Mouse (Mus musculus) liver, adult 2 months (tissue): ENCODE data around the gene Pla2g15. TPM values are rescaled to one million over a fixed set of nuclear protein-coding genes. Genes with fewer than 3 reads are reported as not detected.
A peak's percentile ranks its signal among the peaks of the same experiment; 100 is the strongest.

Source experiments
- DNase-seq: peaks from one replicate; pipeline ENCODE4 v3.0.0-alpha.2; 2011; ENCODE audit warnings: low read depth, low spot score; ENCODE audit errors: extremely low read depth
- H3K27ac ChIP-seq: fragments of 200-500 bp; replicated peaks from 2 replicates; pipeline ENCODE4 v1.5.1; 2012; ENCODE audit warnings: low read depth, mild to moderate bottlenecking, control low read depth, inconsistent platforms, low read length; ENCODE audit not compliant: insufficient read depth
- H3K27me3 ChIP-seq: fragments of 200-500 bp; 2 replicates; pipeline ENCODE4 v1.6.1; 2012; ENCODE audit warnings: mild to moderate bottlenecking, moderate library complexity, low read length, inconsistent platforms; ENCODE audit not compliant: control insufficient read depth, insufficient read depth
- H3K36me3 ChIP-seq: fragments of 200-500 bp; 2 replicates; pipeline ENCODE4 v1.6.1; 2012; ENCODE audit warnings: low read length, inconsistent platforms; ENCODE audit not compliant: control insufficient read depth, insufficient read depth
- H3K4me1 ChIP-seq: fragments of 200-500 bp; 2 replicates; pipeline ENCODE4 v1.6.1; 2011; ENCODE audit warnings: low read length; ENCODE audit not compliant: control insufficient read depth, insufficient read depth
- H3K4me3 ChIP-seq: fragments of 200-500 bp; 2 replicates; pipeline ENCODE4 v1.5.1; 2011; ENCODE audit warnings: low read depth, mild to moderate bottlenecking, control low read depth, low read length, moderate library complexity; ENCODE audit not compliant: insufficient read depth
- H3K79me2 ChIP-seq: fragments of 200-500 bp; 2 replicates; pipeline ENCODE4 v1.6.1; 2012; ENCODE audit warnings: inconsistent platforms, mild to moderate bottlenecking, low read length, moderate library complexity; ENCODE audit not compliant: control insufficient read depth, insufficient read depth
- H3K9ac ChIP-seq: fragments of 200-500 bp; 2 replicates; pipeline ENCODE4 v1.6.1; 2012; ENCODE audit warnings: low read depth, mild to moderate bottlenecking, control low read depth, inconsistent platforms, low read length
- CTCF ChIP-seq: fragments of 200-500 bp; IDR thresholded peaks from 2 replicates; pipeline ENCODE4 v1.5.1; 2011; ENCODE audit warnings: low read depth, low read length, control low read depth
- POLR2A ChIP-seq: fragments of 200-500 bp; IDR thresholded peaks from 2 replicates; pipeline ENCODE4 v1.6.1; 2011; ENCODE audit warnings: low read length, control low read depth; ENCODE audit not compliant: insufficient read depth; ENCODE audit errors: extremely low read depth
- WGBS: fragments of 180-500 bp; shearing (Covaris S2); methylation state at CpG from one replicate; pipeline ENCODE4 v1.1.7; 2018; 5-methylcytosine and 5-hydroxymethylcytosine counted together
- polyA plus RNA-seq: library from polyadenylated mRNA; depleted of rRNA; stranded (reverse); fragments of >200 nt; gene quantifications from 2 replicates; pipeline ENCODE4 v1.2.3, GENCODE M21; 2012
- total RNA-seq: library from RNA; depleted of rRNA; stranded (reverse); fragments of >200 nt; gene quantifications from 2 replicates; pipeline ENCODE4 v1.2.3, GENCODE M21; 2014

The Pla2g15 gene
- total and polyA plus RNA-seq, 2 experiments, result 8.7 to 12.5 TPM

DNA sequence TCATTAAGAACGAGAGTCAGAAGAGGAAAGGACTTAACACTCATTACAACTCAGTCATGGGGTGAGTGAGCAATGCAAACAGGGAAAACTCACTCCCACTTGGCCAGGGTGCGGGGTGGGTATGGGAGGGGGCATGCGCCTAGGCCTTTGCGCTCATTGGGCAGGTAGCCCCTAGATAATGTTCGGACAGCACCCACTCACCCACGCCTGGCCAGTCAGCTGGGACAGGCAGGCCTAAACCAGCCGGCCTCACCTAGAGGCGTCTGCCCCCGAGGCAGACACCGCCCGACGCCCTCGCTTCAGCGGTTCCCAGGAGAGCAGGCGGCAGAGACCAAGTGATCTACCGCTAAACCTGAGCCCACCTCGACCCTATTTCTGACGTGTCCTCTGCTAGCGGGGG, 14.5 kb upstream of the Pla2g15 start:
- TF ChIP-seq POLR2A (peak; percentile 91), CTCF (no peak)
- Histone ChIP-seq H3K36me3 (peaks cover 24% of the 10 kb centered on the region), H3K27me3 (no peaks in the 10 kb centered on the region), H3K9ac (peak overlapping the region; percentile 96), H3K4me1 (peaks cover 36% of the 10 kb centered on the region), H3K27ac (peak overlapping the region; percentile 90), H3K79me2 (peaks cover 14% of the 10 kb centered on the region; the same call in 1 of the 2 replicates), H3K4me3 (peak overlapping the region; percentile 81)
- WGBS, result 5% methylated on average over 19 of the region's 19 CpGs
- no peak for DNase-seq

DNA sequence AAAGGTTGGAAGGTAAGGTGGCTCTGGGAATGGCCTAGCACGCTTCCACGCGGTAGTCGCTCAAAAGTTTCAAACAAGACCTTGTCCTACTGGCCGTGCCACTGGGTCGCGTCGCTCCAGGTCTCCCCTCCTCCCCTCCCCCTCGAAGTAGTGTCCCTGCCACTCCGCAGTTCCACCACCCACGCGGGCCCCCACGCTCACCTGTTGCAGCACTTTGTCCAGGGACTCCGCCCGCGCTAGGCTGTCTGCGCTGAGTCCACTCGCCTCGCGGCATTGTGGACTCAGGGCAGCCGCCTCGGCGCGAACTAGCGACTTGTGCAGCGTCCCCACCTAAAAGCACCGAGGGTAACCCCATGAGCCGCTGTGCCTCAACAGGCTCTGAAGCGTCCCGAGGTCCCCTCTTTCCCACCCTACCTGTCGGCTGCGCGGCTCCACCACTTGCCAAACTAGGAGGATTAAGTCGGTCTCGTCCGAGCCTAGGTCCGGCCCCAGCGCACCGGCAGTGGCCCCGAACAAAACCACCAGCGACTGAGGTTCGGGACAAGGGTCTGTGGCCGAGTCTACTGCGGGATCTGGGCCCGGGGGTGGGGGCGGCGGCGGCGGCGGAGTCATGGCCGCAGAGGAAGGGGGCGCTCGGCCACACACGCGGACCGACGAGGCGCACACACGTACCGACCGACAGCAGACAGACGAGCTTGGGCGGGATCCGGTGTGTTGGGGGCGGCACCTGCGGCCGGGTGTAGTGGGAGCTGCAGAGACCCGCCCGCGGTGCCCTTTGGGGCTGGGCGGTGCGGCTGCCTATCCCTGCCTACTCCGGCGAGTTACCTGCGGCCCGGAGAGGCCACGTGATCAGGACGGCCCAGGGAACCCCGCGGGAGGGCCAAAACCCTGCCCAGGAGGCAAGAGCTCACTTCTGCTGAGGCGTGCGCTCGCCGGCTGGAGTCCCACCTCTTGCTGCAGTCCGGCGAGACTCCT, 13.8 kb upstream of the Pla2g15 start, which contains the start of gene Esrp2:
Gene Esrp2 (minus strand): TSS at position 819 of the 975 bp plus-strand sequence.
- peak within 1 kb of the TSS; percentile 81 for H3K4me3 ChIP-seq
- H3K27me3 ChIP-seq, result no peaks in the 10 kb centered on the region
- H3K79me2 ChIP-seq, result peaks cover 14% of the 10 kb centered on the region; the same call in 1 of the 2 replicates
- H3K36me3 ChIP-seq, result peaks cover 17% of the 10 kb centered on the region
- peak; percentile 87 for TF ChIP-seq POLR2A
- no peak for TF ChIP-seq CTCF
- under 1% methylated on average over 86 of the region's 86 CpGs for WGBS
- peak within 1 kb of the TSS; percentile 93 for H3K27ac ChIP-seq
- H3K9ac ChIP-seq, result peak within 1 kb of the TSS; percentile 96
- H3K4me1 ChIP-seq, result peaks cover 28% of the 10 kb centered on the region
- DNase-seq, result peak; percentile 92

DNA sequence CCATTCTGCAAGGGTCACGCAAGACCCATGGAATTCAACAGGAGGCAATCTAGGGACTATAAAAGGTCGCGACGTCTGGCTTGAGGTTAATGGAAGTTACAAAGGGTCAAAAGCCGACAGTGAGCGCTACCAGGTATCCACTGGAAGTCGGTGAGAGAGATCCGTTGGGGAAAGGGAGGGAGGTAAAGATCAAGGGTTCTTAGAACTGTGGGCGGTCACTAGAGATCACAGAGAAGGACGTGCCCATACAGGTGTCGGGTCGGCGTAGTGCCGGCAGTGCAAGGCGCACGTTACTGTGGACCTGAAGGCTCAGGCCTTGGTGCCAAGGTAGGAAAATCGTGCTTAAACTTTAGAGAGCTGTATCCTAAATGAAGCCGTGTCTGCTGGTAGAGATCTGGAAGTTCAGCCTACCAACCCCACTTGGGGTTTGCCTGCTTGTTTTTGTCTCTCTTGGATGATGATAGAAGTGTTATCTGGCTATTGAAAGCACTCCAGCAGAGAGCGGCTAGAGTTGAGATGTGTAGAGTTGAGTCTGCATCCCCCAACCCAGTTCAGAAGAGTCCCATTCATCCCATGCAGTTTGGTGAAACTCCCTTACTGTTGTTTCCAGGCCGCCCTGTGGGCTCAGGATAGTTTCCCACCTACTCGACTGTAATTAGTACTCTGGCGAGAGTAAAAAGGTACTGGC, 12.8 kb upstream of the Pla2g15 start:
- 4% methylated on average over 22 of the region's 22 CpGs for WGBS
- H3K79me2 ChIP-seq, result peaks cover 14% of the 10 kb centered on the region; the same call in 1 of the 2 replicates
- no peak for TF ChIP-seq POLR2A
- no peak for TF ChIP-seq CTCF
- H3K4me1 ChIP-seq, result peaks cover 25% of the 10 kb centered on the region
- H3K36me3 ChIP-seq, result peaks cover 10% of the 10 kb centered on the region
- H3K27ac ChIP-seq, result peak overlapping the region; percentile 93
- peak overlapping the region; percentile 77 for H3K9ac ChIP-seq
- DNase-seq, result no peak
- H3K4me3 ChIP-seq, result peak overlapping the region; percentile 81
- no peaks in the 10 kb centered on the region for H3K27me3 ChIP-seq

DNA sequence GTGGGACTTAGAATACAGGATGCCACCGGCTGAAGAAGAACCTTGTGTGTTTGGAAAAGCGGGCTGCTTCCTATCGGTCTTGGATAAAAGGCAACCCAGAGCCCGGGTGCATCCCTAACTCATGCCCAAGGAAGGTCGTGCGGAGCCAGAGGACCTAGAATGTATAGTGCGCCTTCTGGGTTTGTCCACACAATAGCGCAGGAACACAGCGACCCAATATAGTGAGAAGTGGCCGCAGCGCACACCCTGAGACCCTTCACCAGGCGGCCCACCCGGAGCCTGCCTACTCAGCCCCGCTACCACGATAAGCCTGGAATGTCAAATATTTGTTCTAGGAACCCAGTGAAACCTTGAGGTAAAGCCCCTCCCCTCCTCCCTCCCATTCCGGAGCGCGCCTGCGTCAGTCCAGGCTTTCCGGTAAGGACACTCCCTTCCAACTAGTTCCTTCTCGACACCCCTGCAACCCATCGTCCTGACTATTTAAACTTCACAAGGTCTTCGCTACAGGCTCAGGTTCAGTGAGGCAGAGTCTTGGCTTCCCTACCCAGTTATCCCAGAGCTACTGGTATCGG, 12.2 kb upstream of the Pla2g15 start:
- Histone ChIP-seq H3K9ac (peak overlapping the region; percentile 77), H3K27me3 (no peaks in the 10 kb centered on the region), H3K4me1 (peaks cover 18% of the 10 kb centered on the region), H3K36me3 (peaks cover 5% of the 10 kb centered on the region; the same call in 1 of the 2 replicates), H3K4me3 (peak overlapping the region; percentile 81), H3K27ac (peak overlapping the region; percentile 93), H3K79me2 (peaks cover 14% of the 10 kb centered on the region; the same call in 1 of the 2 replicates)
- DNase-seq, result peak; percentile 85
- TF ChIP-seq POLR2A (peak; percentile 80), CTCF (no peak)
- under 1% methylated on average over 24 of the region's 24 CpGs for WGBS

- Histone ChIP-seq H3K9ac (peak overlapping the region; percentile 42), H3K36me3 (no peaks in the 10 kb centered on the region), H3K4me1 (peaks cover 15% of the 10 kb centered on the region), H3K27me3 (no peaks in the 10 kb centered on the region), H3K4me3 (peak overlapping the region; percentile 81), H3K27ac (peak overlapping the region; percentile 43), H3K79me2 (peaks cover 11% of the 10 kb centered on the region; the same call in 1 of the 2 replicates)
- TF ChIP-seq POLR2A (no peak), CTCF (no peak)
- WGBS, result 12% methylated on average over 7 of the region's 7 CpGs
- DNase-seq, result no peak
These were observed 11.6 kb upstream of the Pla2g15 start for GRCm38 (mm10) chr8:106138616-106139015.
